Mouse (Mus musculus): ENCODE measurements around the gene Zranb3. TPM values are rescaled to one million over a fixed set of nuclear protein-coding genes. Genes with fewer than 3 reads are reported as not detected.

Gene Zranb3
- total RNA-seq, 1 experiment from 2014 or later: 9.4 TPM

Other genes starting within 250 kb of the Zranb3 start
- gene Map3k19, start 248.0 kb downstream of the Zranb3 start, total RNA-seq (2017): 13.1 and 14.1 TPM in 2 replicates
- gene Rab3gap1, start 234.3 kb downstream of the Zranb3 start, total RNA-seq (2017): 82.1 and 85.5 TPM in 2 replicates
- 75.4 and 83.1 TPM in 2 replicates for gene R3hdm1, start 254 bp upstream of the Zranb3 start, total RNA-seq (2017)
- 155 and 181 TPM in 2 replicates for gene Ubxn4, start 140.9 kb upstream of the Zranb3 start, total RNA-seq (2017)
- gene Lct, start 225.3 kb upstream of the Zranb3 start, total RNA-seq (2017): 0.12 TPM in 2 replicates

All from neutrophil, adult 5-6 weeks (primary cell).